Comparison of ENCODE assay signal across 8 mouse cellular contexts in the genomic region with DNA sequence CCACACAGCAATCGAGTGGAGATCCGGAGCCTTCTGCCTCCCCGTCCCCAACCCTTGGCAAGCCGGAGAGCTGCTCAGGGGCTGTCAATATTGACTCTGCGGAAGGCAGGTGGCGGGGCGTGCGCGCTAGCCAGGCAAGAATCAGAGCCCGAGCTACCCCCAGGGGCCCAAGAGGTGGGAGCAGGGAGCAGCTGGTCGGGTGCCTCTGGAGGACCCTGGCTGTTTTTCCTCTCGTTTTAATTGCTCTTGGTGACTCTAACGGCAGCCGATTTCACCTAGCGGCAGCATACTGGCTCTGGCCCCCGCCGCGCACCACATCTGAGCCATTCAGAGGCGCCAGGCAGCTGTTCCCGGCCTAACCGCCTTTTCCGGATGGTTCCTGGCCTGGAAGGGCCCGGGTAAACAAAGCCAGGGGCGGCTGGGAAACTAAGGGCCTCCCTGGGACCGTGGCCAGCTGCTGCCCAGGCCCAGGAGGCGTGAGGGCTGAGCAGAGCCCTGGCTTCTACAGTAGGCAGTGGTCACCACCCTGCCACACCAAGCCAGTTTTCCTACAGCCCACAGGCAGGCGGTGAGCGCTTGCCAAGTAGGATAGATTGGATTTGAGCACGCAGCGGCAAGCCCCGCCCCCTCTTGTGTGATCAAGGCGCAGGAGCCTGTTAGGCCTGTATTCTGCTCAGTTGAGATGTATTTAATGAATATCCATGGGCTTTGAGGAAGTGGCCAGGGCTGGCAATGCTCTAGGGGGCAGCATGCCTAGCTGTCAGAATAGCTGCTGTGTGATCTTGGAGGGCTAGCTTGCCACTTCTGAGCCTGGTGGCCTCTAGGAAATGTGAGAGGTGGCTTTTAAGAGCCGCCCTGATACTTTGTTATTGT.
DNase-seq lines count a peak whose midpoint lies in the region; ATAC-seq lines count a peak whose summit lies in the region.

No protein-coding gene starts in this region.

- peak; percentile 61 for DNase-seq in 416B (ENCODE audit: low read depth)
- peak; percentile 58 for DNase-seq in adrenal gland, postnatal 25 days
- DNase-seq in fat pad, adult 2 months (ENCODE audit: extremely low read depth, low read depth, low spot score) = peak; percentile 88
- peak; percentile 91 for DNase-seq in kidney, postnatal 10 days
- peak; percentile 94 to 97 for DNase-seq in lung, adult 18-20 months
- DNase-seq in thymus, postnatal 36 days = peak; percentile 44 to 57

- no peaks in the 10 kb centered on the region for H3K9me3 ChIP-seq in heart, embryonic 14.5 days (ENCODE audit: control insufficient read depth, low read length)
- H3K9me3 ChIP-seq in neural tube, embryonic 15.5 days (replicated peaks) = no peaks in the 10 kb centered on the region

- WGBS in heart, embryonic 14.5 days = 9% methylated on average over 33 of the region's 33 CpGs
- WGBS in neural tube, embryonic 15.5 days = 7% methylated on average over 33 of the region's 33 CpGs

- no peaks in the 10 kb centered on the region for H3K27me3 ChIP-seq in heart, embryonic 14.5 days (ENCODE audit: control insufficient read depth, insufficient read depth, low read length)
- H3K27me3 ChIP-seq in neural tube, embryonic 15.5 days (replicated peaks) = no peaks in the 10 kb centered on the region

- H3K36me3 ChIP-seq in heart, embryonic 14.5 days (ENCODE audit: control insufficient read depth, insufficient read depth, low read length) = no peaks in the 10 kb centered on the region
- no peaks in the 10 kb centered on the region for H3K36me3 ChIP-seq in neural tube, embryonic 15.5 days

- peak; percentile 78 for ATAC-seq in heart, embryonic 14.5 days (ENCODE audit: insufficient number of reproducible peaks, insufficient read depth, low FRiP score, low read depth)
- peak; percentile 61 for ATAC-seq in neural tube, embryonic 15.5 days (ENCODE audit: low FRiP score)

- H3K9ac ChIP-seq in heart, embryonic 14.5 days (ENCODE audit: low read length) = peak overlapping the region; percentile 54
- H3K9ac ChIP-seq in neural tube, embryonic 15.5 days (replicated peaks) = peak overlapping the region; percentile 1; the same call in 1 of the 2 replicates

- H3K4me2 ChIP-seq in heart, embryonic 14.5 days (ENCODE audit: low read length) = peak overlapping the region; percentile 56
- peak overlapping the region; percentile 38 for H3K4me2 ChIP-seq in neural tube, embryonic 15.5 days

- peaks cover 39 to 51% of the 10 kb centered on the region in 2 experiments for H3K4me1 ChIP-seq in heart, embryonic 14.5 days (ENCODE audit: control insufficient read depth in 2 of 2, insufficient read depth in 2 of 2, low read length in 2 of 2)
- H3K4me1 ChIP-seq in neural tube, embryonic 15.5 days = peaks cover 82% of the 10 kb centered on the region

- no peak overlapping the region for H3K4me3 ChIP-seq in heart, embryonic 14.5 days (ENCODE audit: control insufficient read depth in 1 of 2, insufficient read depth in 1 of 2, low read depth in 1 of 2, low read length in 2 of 2)
- H3K4me3 ChIP-seq in neural tube, embryonic 15.5 days (replicated peaks) = no peak overlapping the region

- peak overlapping the region; percentile 70 to 82 for H3K27ac ChIP-seq in heart, embryonic 14.5 days (replicated peaks in 1 of 2; ENCODE audit: control insufficient read depth in 1 of 2, insufficient read depth in 1 of 2, low read depth in 2 of 2, low read length in 2 of 2)
- peak overlapping the region; percentile 89 for H3K27ac ChIP-seq in neural tube, embryonic 15.5 days (replicated peaks)
